Mouse (Mus musculus) layer of hippocampus, adult 8-10 months (tissue): ENCODE results near the gene Lyrm4. TPM values are rescaled to one million over a fixed set of nuclear protein-coding genes. Genes with fewer than 3 reads are reported as not detected.

Source experiments
- DNase-seq, 2 experiments: peaks; one replicate each; pipeline ENCODE4 v3.0.0; 2022; ENCODE audit warnings: low spot score in 2 of 2
- total RNA-seq, 4 experiments: library from RNA; stranded (reverse); gene quantifications; 2 replicates each; pipeline ENCODE4 v1.2.4; 2022

Lyrm4 gene
- total RNA-seq: 10 to 100 TPM; 19.2 to 21.0 (median 19.7) TPM

GRCm38 (mm10) chr13:36117143-36118014, at the start of gene Lyrm4, which contains the start of gene Fars2:
Gene Lyrm4, minus strand, starts transcription at chr13:36117526.
Gene Fars2, plus strand, starts transcription at chr13:36117412.
- peak; percentile 91 to 96 for DNase-seq

- no peak for DNase-seq
Measured at GRCm38 (mm10) chr13:36163898-36164297, 46.6 kb upstream of the Lyrm4 start.

- DNase-seq: no peak
Measured at GRCm38 (mm10) chr13:36163411-36163810, 46.1 kb upstream of the Lyrm4 start.

- DNase-seq: no peak
Measured at GRCm38 (mm10) chr13:36156340-36156931, 39.1 kb upstream of the Lyrm4 start.

- no peak for DNase-seq
Measured at GRCm38 (mm10) chr13:36152728-36153498, 35.6 kb upstream of the Lyrm4 start.

- DNase-seq: no peak
Measured at GRCm38 (mm10) chr13:36150272-36150671, 32.9 kb upstream of the Lyrm4 start.

- no peak for DNase-seq
Measured at GRCm38 (mm10) chr13:36149175-36149939, 32.0 kb upstream of the Lyrm4 start.

- no peak for DNase-seq
Measured at GRCm38 (mm10) chr13:36145601-36146000, 28.3 kb upstream of the Lyrm4 start.

GRCm38 (mm10) chr13:36140247-36141016, 23.1 kb upstream of the Lyrm4 start:
- no peak for DNase-seq

- no peak for DNase-seq
Measured at GRCm38 (mm10) chr13:36139703-36140102, 22.4 kb upstream of the Lyrm4 start.

GRCm38 (mm10) chr13:36131992-36132649, 14.8 kb upstream of the Lyrm4 start:
- DNase-seq: no peak

GRCm38 (mm10) chr13:36131401-36131800, 14.1 kb upstream of the Lyrm4 start:
- DNase-seq: no peak

- DNase-seq: peak in 1 of 2 experiments; percentile 28
Measured at GRCm38 (mm10) chr13:36129360-36130054, 12.2 kb upstream of the Lyrm4 start.

GRCm38 (mm10) chr13:36120606-36121005, 3.3 kb upstream of the Lyrm4 start:
- DNase-seq: no peak

- no peak for DNase-seq
Measured at GRCm38 (mm10) chr13:36119684-36120083, 2.4 kb upstream of the Lyrm4 start.

GRCm38 (mm10) chr13:36116520-36117142, 695 bp downstream of the Lyrm4 start:
- peak; percentile 18 to 19 for DNase-seq

GRCm38 (mm10) chr13:36113181-36113580, 4.1 kb downstream of the Lyrm4 start:
- DNase-seq: no peak

- DNase-seq: no peak
Measured at GRCm38 (mm10) chr13:36111331-36111730, 6.0 kb downstream of the Lyrm4 start.

GRCm38 (mm10) chr13:36108528-36108927, 8.8 kb downstream of the Lyrm4 start:
- DNase-seq: no peak
